Mouse (Mus musculus): ENCODE data around the gene Smagp.

The Smagp gene

GRCm38 (mm10) chr15:100598883-100599275, 37.9 kb downstream of the Smagp start:
- no peak for DNase-seq (ENCODE audit: extremely low read depth, low read depth, low spot score)

DNA sequence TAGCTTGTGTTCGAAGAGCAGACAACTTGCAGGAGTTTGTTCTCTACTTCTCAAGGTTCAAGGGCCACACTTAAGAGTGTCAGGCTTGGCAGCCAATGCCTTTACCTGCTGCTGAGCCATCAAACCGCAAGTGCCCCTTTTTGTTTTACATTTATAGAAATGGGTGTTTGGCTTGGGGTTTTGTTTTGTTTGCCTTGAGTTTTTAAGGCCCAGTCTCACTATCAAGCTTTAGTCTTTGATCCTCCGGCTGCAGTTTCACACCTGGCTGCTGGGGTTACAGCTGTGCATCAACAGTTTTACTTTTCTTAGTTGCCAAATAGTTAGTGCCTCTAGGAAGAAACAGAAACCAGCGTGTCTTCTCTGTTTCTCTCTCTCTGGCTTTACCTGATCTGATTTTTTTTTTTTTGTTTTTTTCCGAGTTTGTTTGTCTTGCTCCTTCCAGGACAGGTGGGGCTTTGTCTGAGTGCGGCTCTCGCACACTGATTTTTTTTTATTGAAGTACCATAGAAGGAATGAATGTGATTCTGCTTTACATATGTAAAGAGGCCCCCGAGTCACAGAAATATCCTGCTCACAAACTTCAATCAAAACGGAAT, 38.4 kb downstream of the Smagp start:
- no peak for DNase-seq (ENCODE audit: extremely low read depth, low read depth, low spot score)

DNA sequence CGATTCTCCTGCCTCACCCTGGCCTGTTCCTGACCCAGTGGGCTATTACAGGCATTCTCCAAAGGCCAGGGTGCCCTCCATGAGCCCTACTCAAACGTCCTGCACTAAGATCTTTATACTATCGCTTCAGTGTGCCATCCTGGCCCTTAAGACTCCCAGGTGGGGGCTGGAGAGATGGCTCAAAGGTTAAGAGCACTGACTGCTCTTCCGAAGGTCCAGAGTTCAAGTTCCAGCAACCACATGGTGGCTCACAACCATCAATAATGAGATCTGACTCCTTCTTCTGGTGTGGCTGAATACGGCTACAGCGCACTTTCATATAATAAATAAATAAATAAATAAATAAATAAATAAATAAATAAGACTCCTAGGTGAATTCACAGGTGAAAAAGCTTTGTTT, 43.9 kb downstream of the Smagp start:
- no peak for DNase-seq (ENCODE audit: extremely low read depth, low read depth, low spot score)

GRCm38 (mm10) chr15:100590436-100590835, 46.3 kb downstream of the Smagp start:
- no peak for DNase-seq (ENCODE audit: extremely low read depth, low read depth, low spot score)

DNA sequence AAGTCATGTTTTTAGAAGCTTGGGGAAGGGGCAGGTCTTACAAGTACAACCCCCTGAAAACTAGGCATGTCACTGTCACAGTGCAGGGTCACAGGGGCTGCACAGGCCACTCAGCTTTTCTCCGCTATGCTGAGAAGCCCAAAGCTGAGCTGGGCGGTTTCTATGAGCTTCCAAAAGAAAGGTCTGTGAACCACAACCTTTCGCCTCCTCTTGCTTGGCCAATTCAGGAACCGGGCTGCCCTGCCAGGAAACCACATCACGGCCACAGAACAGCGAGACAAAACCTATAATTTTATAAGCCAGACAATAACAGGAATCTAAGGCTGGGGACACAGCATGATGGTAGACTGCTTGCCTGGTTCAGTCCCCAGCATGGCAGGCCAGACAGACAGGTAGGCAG, 48.4 kb downstream of the Smagp start:
- DNase-seq (ENCODE audit: extremely low read depth, low read depth, low spot score) = no peak

GRCm38 (mm10) chr15:100587166-100587565, 49.6 kb downstream of the Smagp start:
- no peak for DNase-seq (ENCODE audit: extremely low read depth, low read depth, low spot score)

GRCm38 (mm10) chr15:100585931-100586330, 50.8 kb downstream of the Smagp start:
- no peak for DNase-seq (ENCODE audit: extremely low read depth, low read depth, low spot score)

DNA sequence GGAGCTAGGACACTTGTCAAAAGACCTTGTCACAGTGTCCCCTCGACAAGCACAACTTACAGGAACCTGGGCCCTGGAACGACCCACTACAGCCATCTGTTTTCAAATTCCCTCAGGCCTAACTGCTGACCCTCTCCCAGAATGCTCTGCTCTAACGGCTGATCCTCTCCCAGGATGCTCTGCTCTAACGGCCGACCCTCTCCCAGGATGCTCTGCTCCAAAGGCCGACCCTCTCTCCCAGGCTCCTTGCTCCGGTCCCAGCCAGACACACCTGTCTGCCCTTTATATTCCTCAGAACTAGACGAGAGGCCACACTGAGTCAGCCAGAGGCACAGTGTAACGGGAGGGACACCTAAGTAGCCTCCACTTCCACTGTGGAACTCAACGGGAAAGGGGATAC, 56.6 kb downstream of the Smagp start:
- DNase-seq (ENCODE audit: extremely low read depth, low read depth, low spot score) = no peak

DNA sequence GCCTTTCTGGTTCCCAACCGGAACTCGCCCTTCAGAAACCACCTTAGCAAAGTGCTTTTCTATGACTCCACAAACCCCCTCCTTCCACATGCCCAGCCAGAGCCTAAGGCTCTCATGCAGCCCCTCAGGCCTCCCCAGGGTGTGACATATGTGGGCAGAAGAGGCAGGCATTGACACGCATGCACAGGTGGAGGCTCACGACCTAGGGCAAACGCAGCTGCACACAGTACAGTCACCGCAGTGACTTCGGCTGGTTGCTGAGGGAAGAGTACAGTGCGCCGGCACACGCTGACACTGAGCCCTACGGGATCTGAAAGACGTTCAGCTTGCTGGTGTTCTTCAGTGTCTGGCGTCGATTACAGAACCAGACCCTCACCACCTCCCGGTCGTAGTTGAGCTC, 58.8 kb downstream of the Smagp start:
- no peak for DNase-seq (ENCODE audit: extremely low read depth, low read depth, low spot score)

DNA sequence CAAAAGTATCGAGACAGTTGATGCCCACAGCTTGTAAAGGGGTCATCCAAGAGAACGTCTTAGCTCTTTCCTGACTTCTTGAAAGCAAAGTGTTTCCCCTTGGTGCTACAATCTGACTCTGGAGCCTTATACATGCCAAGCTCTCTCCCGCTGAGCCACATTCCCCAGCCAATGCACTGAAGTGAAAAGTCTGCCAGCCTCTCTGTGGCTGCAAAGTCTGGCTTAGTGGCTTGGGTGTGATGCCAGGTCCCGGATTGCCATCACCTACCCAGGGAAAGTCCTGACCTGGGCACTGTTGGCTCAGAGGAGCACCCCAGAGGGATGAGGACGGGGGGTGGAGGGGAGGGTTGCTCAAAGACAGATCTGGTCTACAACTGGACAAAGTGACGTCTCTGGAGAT, 59.9 kb downstream of the Smagp start:
- no peak for DNase-seq (ENCODE audit: extremely low read depth, low read depth, low spot score)

DNA sequence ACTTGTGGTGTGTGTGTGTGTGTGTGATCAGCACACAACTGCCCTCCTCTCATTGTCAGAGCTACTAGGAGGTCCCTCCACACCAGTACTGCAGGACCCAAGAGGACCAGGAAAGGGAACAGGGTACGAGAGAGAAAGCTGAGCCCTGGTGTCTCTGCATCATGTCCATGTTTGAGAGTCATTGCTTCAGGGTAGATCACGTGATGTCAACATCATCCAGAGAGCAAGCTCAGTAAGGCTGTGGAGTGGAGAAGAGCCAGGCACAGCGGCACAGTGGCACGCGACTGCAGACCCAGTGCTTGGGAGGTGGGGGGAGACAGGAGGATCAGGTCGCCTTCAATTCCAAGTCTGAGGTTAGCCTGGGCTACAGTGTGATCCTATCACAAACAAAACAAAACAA, 60.3 kb downstream of the Smagp start:
- DNase-seq (ENCODE audit: extremely low read depth, low read depth, low spot score) = no peak

DNA sequence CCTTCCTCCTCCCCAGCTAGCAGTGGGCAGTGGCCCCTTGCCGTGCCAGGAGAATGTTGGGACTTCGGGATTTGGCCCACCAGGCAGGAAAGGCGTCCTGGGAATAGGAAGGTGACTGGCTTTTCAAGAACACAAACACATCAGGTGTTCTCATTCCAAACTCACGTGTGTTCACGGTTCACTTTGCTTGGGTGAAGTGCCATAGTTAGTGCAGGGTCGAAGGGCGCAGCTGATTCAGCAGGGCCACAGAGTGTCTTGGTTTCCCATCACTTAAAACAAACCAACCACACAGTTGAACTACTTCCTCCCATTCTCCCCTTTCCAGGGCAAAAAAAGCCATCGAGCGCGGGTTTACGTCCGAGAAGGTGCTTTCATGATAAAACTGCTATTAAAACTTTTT, 61.4 kb downstream of the Smagp start:
- no peak for DNase-seq (ENCODE audit: extremely low read depth, low read depth, low spot score)

DNA sequence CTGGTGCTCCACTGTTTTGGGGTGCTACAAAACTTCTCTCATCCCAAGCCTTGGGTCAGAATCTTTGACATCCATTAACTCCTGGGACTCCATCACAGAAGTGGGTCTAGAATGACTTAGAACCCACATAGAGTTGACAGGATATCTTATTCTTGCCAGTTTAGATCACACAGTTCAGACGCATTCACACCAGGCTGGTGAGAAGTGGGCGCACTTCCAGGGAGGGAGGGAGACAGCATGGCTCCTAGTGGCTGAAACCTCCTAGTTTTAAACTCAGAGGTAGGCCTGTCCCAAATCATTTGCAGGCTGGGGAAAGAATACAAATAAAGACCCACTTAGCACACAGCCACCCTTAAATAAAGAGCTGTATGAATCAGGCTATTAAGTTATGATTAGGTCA, 62.4 kb downstream of the Smagp start:
- DNase-seq (ENCODE audit: extremely low read depth, low read depth, low spot score) = no peak

DNA sequence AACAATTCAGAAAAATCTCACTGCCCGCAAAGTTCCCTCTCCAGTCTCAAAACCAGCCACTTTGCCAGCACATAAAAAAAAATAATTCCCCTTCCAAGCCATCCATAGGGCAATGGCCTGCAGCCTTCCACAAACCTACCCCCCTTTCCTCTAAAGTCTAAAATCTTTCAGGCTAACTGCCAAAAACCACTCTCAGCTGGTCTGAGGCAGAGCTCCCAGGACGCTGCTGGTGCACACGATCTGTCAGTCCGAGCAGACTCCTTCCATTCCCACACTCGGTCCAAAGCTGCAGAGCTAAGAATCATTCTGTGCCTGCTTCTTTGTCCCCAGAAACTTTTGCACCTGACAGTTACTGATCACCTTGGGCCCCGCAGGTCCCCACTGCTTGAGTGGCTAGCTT, 62.8 kb downstream of the Smagp start:
- DNase-seq (ENCODE audit: extremely low read depth, low read depth, low spot score) = no peak

Data from fat pad, adult 2 months (tissue).